Mouse (Mus musculus): Measurements from ENCODE around the gene Sh3bgr.
A peak's percentile ranks its signal among the peaks of the same experiment; 100 is the strongest.

Sh3bgr gene

DNA sequence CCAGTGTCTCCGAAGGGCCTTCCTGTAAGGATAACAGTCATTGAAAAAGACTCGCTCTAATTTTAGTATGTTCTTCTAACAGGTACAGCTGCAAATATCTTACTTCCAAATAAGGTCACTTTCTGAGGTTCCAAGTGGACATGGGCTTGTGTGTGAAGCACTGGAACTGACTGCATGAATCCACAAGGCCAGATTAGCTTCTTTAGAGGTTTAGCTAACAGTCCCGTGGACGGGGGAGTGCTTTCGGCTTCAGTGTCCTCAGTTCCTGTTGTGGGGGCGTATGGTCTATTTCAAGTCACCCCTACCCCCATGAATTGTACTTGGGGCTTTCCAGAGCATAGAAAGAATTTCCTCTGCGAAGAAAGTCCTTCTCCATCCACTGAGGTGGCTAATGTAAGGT is 10.6 kb downstream of the Sh3bgr start:
- DNase-seq (ENCODE audit: low spot score) = no peak

DNA sequence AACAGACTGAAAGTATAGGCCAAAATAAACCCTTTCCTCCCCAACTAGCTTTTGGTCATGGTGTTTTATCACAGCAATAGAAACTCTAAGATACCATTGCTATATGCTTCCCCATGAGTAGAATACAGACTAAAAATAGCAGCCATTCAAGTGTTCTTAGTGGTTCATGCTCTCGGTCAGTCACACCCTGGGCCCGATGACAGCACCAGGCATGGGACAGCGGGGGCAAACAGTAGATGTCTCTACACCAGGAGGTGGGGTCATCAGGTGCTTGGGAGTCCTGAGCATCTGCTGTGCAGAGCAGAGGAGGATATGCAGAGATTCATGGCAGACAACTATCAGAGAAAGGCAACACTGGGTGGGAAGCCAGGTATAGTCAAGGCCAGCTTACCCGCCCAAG is 12.8 kb downstream of the Sh3bgr start:
- no peak for DNase-seq (ENCODE audit: low spot score)

DNA sequence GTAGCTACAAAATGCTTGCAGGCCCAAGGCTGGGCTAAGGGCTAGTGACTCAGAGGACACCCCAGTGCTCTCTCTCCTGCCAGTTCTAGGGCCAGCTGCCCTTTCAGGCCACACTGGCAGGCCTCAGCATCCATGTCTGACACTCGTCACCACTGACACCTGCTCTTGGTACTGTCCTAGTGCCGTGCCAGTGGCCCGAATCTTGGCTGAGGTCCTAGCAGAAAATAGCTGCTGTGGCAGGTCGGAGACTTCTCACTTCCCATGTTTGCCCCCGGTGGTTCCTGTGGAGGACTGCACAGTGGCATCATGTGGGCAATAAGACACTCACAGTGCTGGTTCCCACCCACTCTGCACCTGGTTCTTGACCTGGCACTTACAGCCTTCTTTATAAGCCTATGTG is 21.2 kb downstream of the Sh3bgr start:
- no peak for DNase-seq (ENCODE audit: low spot score)

DNA sequence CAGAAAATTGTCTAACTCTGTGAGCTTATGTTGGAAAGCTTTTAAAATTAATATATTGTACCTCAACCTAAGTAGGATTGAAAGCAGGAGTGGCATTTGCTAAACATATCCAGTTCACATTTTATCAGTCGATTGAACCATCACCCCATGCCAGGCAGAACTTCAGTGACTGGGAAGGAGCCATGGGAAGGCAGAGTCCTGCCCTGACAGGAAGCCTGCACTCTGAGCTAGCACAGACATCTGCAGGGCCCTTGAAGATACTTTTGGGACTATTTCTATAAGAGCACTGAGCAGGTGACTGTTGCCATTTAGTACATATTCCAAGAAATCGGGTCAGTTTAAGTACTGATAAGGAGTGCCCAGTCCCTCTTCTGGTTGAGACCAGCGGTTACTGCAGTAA is 21.7 kb downstream of the Sh3bgr start:
- no peak for DNase-seq (ENCODE audit: low spot score)

DNA sequence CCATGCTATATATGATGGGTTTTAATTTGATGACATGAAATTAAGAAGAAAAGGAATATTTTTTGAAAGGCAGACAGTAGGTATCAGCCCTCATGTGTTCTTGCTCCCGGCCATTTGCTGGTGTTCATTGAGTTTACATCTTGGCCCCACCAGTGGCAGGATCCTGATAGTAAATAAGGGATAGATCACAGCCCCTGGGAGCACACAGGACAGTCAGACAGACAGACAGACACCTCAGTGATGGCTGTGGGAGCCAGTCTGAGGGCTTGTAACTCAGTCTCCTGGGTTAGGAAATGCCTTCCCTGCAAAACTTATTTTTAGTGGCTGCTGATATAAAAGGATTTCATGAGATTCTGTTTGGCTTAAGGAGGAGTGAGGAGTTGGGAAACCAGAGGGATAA is 22.2 kb downstream of the Sh3bgr start:
- no peak for DNase-seq (ENCODE audit: low spot score)

DNA sequence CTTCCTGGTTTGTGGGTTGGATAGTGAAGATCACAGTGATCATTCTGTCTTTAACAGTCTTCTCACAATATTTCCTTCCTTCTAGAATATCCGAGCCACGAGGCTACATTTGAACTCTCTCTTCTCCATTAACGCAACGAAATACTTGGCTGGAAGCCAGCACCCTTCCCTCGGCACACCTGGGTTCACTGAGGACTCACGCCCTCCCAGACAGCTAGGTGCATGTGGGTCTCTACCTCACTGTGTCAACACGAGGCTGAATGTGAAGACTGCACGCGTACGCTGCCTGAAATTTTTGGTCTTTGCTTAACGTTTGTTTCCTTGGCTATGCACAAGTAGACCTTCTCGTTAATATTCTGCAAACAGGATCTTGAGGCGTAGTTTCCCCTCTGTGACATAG is 28.2 kb downstream of the Sh3bgr start:
- DNase-seq (ENCODE audit: low spot score) = no peak

DNA sequence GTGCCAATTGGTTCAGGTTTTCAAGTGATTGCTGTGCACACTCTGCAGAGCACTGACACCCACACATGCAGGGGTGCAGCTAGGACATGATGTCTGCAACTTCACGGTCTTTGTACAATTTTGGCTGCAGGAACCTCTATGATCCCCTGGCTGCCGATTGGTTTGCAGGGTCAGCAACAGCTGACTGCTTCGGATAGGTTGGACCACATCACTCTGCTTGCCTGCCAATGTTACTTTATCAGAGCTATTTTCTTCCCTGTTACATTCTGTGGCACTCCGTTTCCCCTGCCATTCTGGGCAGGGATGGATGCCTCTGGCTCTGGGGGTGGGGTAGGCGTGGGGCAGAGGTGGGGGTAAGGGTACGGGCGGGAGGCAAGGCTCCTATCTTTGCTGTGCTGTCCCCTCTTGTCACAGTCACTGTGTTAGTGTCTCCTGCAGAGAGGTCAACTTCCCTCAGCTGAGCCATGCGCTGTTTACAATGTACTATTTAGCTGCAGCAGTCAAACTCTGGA is 28.9 kb downstream of the Sh3bgr start:
- no peak for DNase-seq (ENCODE audit: low spot score)

DNA sequence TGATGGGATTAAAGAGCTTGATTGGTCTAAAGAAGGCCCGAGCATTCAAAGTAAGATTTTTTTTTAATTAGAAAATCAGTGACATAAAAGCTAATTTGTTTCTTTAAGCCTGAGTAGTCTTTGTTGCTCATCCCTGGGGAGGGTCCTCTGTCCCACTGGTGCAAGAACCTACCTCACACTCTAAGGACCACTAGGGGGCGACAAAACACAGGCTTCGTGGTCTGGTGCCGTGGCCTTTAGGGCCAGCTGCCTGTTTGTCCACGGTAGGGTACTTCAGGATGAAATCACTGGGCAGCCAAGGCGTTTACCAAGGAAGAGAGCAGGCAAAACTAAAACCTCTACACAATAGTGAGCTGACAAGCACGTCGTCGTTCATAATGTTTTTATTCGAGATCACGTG is 30.2 kb downstream of the Sh3bgr start:
- peak; percentile 65 for DNase-seq (ENCODE audit: low spot score)

DNA sequence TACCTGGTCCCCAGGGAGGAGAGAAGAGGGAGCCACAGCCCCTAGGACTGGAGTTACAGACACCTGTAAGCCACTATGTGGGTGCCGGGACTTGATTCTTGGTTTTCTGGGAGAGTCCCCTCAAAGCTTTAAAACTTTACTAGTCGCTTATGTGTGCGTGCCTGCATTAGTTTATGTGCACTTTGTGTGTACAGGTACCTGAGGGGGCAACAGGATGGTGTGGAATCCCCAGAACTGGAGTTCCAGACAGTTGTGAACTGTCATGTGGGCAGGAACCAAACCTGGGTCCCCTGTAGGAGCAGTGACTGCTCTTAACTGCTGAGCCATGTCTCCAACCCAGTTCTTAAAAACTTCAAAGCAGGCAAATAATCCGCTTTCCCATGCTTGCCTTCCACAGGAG is 31.0 kb downstream of the Sh3bgr start:
- DNase-seq (ENCODE audit: low spot score) = no peak

DNA sequence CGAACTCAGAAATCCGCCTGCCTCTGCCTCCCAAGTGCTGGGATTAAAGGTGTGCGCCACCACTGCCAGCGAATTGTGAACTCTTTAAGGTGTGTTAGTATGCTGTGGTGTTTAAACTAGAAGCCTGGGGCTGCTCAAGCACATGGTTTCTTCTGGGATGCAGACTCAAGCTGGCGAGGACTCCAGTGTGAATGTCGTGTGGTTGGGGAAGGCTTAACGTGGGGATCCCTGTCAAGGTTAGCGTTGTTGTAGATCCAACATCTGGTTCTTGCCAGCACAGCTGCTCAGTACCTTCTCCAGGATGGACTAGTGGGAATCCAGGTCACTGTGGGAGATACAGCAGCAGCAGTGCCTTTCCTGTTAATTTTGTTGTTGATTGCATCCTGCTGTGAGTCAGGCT is 31.7 kb downstream of the Sh3bgr start:
- DNase-seq (ENCODE audit: low spot score) = no peak

DNA sequence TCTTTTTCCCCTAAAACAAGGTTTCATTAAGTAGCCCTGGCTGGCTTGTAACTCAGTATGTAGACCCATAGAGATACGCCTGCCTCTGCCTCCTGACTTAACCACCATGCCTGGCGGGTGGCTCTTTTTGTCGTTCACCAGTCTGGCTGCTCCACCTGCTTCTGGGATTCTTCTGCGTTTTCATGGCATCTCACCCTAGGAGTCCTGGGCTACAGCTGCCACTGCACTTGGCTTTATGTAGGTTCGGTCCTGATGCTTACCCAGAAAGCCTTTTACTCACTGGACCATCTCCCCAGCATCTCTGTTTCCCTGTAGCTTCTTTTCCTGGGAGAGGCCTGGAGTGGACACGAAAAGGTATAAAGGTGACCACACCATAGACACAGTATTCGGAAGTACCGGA is 33.7 kb downstream of the Sh3bgr start:
- DNase-seq (ENCODE audit: low spot score) = no peak

DNA sequence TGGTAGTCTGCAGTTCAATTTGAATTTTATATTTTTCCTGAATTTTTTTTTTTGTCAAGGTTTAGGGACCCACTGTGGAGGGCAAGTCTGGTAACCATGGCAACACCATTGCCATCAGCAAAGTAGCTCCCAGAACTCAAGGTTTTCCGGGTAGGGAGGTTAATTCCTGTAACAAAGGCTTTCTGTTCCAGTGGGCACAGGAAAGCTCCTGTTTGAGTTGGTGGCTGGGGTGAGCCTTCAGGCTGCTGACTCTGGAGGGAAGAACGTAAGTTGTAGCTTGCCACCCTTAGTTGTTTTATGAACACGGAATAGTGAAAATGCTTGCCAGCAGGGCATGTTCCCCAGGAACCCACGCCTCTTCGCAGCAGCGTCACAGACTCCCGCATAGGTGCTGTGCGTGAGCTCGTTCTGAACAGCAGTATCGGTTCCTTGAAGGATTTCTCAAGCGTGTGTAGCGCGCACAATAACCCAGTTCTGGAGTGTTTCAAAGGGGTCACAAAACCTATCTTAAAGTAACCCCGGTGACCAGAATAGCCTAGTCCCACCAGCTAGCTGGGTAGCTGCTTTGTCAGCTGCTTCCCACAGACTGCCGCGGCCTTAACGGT is 35.2 kb downstream of the Sh3bgr start, which contains the start of gene B3galt5:
Gene B3galt5 (plus strand): TSS at position 436 of the 605 bp plus-strand sequence.
- DNase-seq (ENCODE audit: low spot score) = no peak

DNA sequence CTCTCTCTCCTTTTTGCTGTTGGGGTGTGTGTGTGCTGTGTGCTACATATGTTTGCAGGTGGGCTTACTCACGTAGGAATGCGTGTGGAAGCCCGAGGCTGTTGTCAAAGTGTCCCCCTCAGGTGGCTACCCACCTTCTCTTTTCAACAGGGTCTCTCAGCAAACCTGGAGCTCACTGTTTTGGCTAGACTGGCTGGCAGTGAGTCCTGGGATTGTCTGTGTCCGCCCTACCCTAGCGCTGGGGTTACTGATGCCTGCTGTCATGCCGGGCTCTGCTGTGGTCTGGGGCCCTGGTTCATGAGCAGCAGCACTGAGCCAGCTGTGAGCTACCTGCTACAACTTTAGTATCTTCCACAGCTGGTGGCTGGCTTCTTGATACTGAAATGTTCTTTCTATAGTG is 44.2 kb downstream of the Sh3bgr start:
- no peak for DNase-seq (ENCODE audit: low spot score)

DNA sequence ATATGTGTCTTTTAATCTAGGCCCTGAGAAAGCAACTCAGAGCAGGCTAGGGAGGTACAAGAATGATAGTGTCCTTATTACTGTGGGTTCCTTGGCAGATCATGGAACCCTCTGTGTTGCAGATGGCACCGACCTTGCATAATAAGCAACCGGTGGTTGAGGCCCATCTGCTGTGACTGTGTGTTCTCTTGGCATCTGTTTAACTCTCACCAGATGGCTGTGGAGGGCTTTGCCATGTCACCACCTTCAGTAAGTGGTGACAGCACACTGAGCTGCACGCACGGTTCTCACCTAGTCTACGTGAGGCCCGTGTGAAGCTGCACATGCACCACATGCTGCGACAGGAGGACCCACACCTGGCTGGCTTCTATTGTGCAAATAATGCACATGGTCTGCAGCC is 49.4 kb downstream of the Sh3bgr start:
- no peak for DNase-seq (ENCODE audit: low spot score)

DNA sequence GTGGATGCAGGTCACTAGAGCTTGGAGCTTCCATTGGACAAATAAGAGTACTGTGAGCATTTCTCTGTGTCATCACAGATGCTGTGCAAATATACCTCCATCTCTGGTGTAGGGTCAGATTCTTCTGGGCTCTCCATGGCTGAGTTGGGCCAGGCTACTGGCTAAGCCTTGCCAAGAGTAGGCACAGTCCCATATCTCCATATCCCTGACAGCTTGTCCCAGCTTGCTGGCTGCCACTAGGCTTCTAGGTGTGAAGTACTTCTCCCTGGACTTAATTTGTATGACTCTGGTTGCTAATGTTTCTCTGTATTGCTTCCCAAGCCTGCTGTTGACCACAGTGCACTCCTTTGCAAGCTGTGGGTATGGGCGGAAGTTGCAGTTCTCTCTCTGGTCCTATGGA is 51.9 kb downstream of the Sh3bgr start:
- DNase-seq (ENCODE audit: low spot score) = no peak

DNA sequence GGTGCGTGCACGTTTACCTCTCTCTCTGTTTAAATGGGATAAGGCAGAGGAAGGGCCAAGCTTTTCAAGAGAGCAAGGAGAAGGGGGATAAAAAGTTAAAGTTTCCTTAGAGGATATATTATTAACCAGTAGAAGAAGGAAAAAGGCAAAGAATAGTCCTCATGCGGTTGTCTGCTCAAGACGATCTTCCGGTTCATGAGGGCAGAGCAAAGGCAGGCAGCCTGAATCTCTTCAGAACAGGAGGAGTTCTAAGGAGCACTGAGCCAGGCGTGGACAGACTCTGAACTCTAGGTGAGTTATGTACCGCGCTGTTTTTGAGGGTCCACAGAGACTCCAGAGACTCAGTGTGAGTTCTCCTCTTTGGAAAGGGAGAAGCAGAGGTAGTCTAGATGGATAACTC is 58.2 kb downstream of the Sh3bgr start:
- no peak for DNase-seq (ENCODE audit: low spot score)

DNA sequence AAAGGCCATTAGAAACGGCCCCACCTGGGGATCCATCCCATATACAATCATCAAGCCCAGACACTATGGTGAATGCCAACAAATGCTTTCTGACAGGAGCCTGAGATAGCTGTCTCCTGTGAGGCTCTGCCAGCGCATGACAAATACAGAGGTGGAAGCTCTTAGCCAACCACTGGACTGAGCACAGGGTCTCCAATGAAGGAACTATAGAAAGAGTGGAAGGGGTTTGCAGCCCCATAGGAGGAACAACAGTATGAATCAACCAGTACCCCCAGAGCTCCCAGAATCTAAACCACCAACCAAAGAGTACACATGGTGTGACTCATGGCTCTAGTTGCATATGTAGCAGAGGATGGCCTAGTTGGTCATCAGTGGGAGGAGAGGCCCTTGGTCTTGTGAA is 71.5 kb downstream of the Sh3bgr start:
- no peak for DNase-seq (ENCODE audit: low spot score)

DNA sequence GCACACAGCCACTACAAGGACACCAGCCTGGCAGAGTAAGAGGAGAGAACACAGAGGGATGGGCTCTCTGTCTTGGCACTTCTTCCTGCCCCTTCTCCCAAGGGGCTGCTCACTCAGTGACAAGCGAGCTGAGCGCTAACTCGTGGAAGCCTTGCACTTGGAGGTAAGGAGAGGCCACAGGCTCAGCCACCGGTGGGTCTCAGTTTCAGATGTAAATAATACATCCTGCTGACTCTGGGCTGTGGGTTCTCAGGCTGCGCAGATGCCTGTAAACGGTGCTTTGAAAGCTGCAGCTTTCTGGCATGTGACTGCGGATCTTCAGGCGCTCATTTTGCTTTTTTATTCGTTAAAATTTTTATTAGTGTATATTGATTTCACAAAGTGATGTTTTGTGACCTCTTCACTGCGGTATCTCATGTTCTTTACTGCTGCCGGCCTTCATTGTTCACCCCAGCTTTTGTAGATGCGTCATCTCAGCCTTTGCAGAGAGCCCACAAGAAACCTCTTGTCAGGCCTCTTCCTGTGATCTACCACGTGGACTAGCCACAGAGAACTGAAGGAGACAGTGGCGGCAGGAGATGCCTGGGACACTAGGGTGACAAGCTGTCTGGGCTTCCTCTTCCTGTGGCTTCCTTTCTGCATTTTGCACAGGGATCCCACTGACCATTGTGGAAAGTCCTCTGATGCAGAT is 72.8 kb downstream of the Sh3bgr start:
- peak; percentile 75 for DNase-seq (ENCODE audit: low spot score)

DNA sequence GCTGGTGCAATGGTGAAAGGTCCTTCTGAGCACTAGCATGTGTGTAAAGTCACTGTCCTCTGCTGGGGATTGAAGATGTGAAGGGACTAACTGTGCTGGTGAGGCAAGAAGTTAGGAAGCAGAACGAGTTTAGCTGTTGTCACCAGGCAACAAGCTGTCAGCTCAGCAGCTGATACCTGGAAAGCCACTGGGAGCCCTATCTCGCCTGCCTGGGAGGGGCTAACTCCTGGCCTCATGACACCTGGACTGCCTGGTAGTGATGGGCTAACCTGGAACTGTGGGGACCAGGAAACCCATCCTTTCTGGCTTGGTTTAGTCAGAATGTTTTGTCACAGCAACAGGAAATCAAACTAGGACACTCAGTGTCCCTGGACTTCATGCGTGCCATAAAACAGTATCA is 76.3 kb downstream of the Sh3bgr start:
- DNase-seq (ENCODE audit: low spot score) = no peak

Measured in T-cell, adult 2 months (primary cell).